Mouse (Mus musculus) layer of hippocampus, adult 18-20 months (tissue): Measurements from ENCODE around the gene Mob1a. TPM values are rescaled to one million over a fixed set of nuclear protein-coding genes. Genes with fewer than 3 reads are reported as not detected.
A peak's percentile ranks its signal among the peaks of the same experiment; 100 is the strongest.

Source experiments
- DNase-seq, 2 experiments: peaks; one replicate each; pipeline ENCODE4 v3.0.0; 2022; ENCODE audit warnings: low spot score in 2 of 2
- total RNA-seq, 2 experiments: library from RNA; stranded (reverse); gene quantifications; 2 replicates each; pipeline ENCODE4 v1.2.3; 2021

Mob1a gene
- total RNA-seq, 2 experiments from 2014 or later: 19.2 to 20.5 TPM

GRCm38 (mm10) chr6:83381510-83382491 lies 56.0 kb downstream of the Mob1a start:
- no peak for DNase-seq

GRCm38 (mm10) chr6:83385569-83386090 lies 59.8 kb downstream of the Mob1a start:
- no peak for DNase-seq

GRCm38 (mm10) chr6:83392166-83392780 lies 66.5 kb downstream of the Mob1a start:
- peak in 1 of 2 experiments; percentile 61 for DNase-seq

Other genes starting within 250 kb of the Mob1a start
- gene Pcgf1, start 248.1 kb upstream of the Mob1a start, total RNA-seq: 10 to 100 TPM; 33.7 to 37.9 TPM
- not detected for gene Lbx2, start 239.6 kb upstream of the Mob1a start, total RNA-seq
- 1 to 10 TPM; 7.7 to 9.4 TPM for gene Ccdc142, start 224.4 kb upstream of the Mob1a start, total RNA-seq
- gene Gm42688, start 224.4 kb upstream of the Mob1a start, total RNA-seq: 1 to 10 TPM; 6.5 to 7.6 TPM
- gene Mrpl53, start 217.0 kb upstream of the Mob1a start, total RNA-seq: 10 to 100 TPM; 58.4 to 69.3 TPM
- gene Mogs, start 210.5 kb upstream of the Mob1a start, total RNA-seq: 10 to 100 TPM; 27.0 TPM
- gene Wbp1, start 204.5 kb upstream of the Mob1a start, total RNA-seq: 10 to 100 TPM; 47.4 to 52.5 TPM
- 10 to 100 TPM; 28.0 to 29.5 TPM for gene Ino80b, start 200.6 kb upstream of the Mob1a start, total RNA-seq
- 10 to 100 TPM; 73.5 to 75.8 TPM for gene Rtkn, start 190.6 kb upstream of the Mob1a start, total RNA-seq
- gene Wdr54, start 169.6 kb upstream of the Mob1a start, total RNA-seq: 10 to 100 TPM; 24.4 to 27.6 TPM
- 10 to 100 TPM; 25.3 to 26.1 TPM for gene 1700003E16Rik, start 169.6 kb upstream of the Mob1a start, total RNA-seq
- 100 to 1,000 TPM; 398 to 403 TPM for gene Dctn1, start 160.1 kb upstream of the Mob1a start, total RNA-seq
- gene Slc4a5, start 106.2 kb upstream of the Mob1a start, total RNA-seq: 1 to 10 TPM in 1 of 2 experiments, under 1 TPM in 1; 0.25 to 1.2 TPM
- gene Mthfd2, start 108 bp upstream of the Mob1a start, total RNA-seq: 1 to 10 TPM; 6.6 to 7.1 TPM
- 10 to 100 TPM; 47.1 to 58.9 TPM for gene Bola3, start 23.1 kb downstream of the Mob1a start, total RNA-seq
- gene Tet3, start 133.1 kb downstream of the Mob1a start, total RNA-seq: 10 to 100 TPM; 53.2 to 58.7 TPM
- 10 to 100 TPM; 28.2 to 33.3 TPM for gene Dguok, start 181.0 kb downstream of the Mob1a start, total RNA-seq
- gene Actg2, start 210.2 kb downstream of the Mob1a start, total RNA-seq: not detected
- gene Stambp, start 246.7 kb downstream of the Mob1a start, total RNA-seq: 10 to 100 TPM; 35.4 to 36.4 TPM